Mouse (Mus musculus): Measurements from ENCODE around the gene Colq. TPM values are rescaled to one million over a fixed set of nuclear protein-coding genes. Genes with fewer than 3 reads are reported as not detected.

Gene Colq
- polyA plus RNA-seq, 1 experiment from 2014 or later: 1.9 TPM

- Histone ChIP-seq H3K4me3 (no peak overlapping the region), H3K36me3 (no peaks in the 10 kb centered on the region), H3K9ac (no peak overlapping the region), H3K4me1 (peaks cover 7% of the 10 kb centered on the region), H3K4me2 (no peak overlapping the region), H3K27me3 (no peaks in the 10 kb centered on the region), H3K9me3 (no peaks in the 10 kb centered on the region), H3K27ac (no peak overlapping the region)
- 87% methylated on average over 2 of the region's 2 CpGs for WGBS
- no peak for ATAC-seq (ENCODE audit: borderline replicate concordance, extremely low read depth, low FRiP score, low TSS enrichment)
Observed at GRCm38 (mm10) chr14:31515895-31516294, 75.2 kb downstream of the Colq start.

- WGBS: 84% methylated on average over 3 of the region's 3 CpGs
- H3K9ac ChIP-seq: no peak overlapping the region
- peaks cover 42% of the 10 kb centered on the region for H3K36me3 ChIP-seq
- ATAC-seq (ENCODE audit: borderline replicate concordance, extremely low read depth, low FRiP score, low TSS enrichment): no peak
- no peak overlapping the region for H3K4me3 ChIP-seq
- H3K4me2 ChIP-seq: no peak overlapping the region
- no peaks in the 10 kb centered on the region for H3K4me1 ChIP-seq
- H3K9me3 ChIP-seq: no peaks in the 10 kb centered on the region
- no peak overlapping the region for H3K27ac ChIP-seq
- no peaks in the 10 kb centered on the region for H3K27me3 ChIP-seq
Observed at GRCm38 (mm10) chr14:31510322-31510721, 80.8 kb downstream of the Colq start.

GRCm38 (mm10) chr14:31509911-31510310 lies 81.2 kb downstream of the Colq start:
- no peak overlapping the region for H3K9ac ChIP-seq
- ATAC-seq (ENCODE audit: borderline replicate concordance, extremely low read depth, low FRiP score, low TSS enrichment): no peak
- WGBS: 94% methylated on average over 2 of the region's 2 CpGs
- H3K27me3 ChIP-seq: no peaks in the 10 kb centered on the region
- H3K4me3 ChIP-seq: no peak overlapping the region
- H3K36me3 ChIP-seq: peaks cover 46% of the 10 kb centered on the region
- H3K27ac ChIP-seq: no peak overlapping the region
- no peaks in the 10 kb centered on the region for H3K4me1 ChIP-seq
- H3K9me3 ChIP-seq: no peaks in the 10 kb centered on the region
- H3K4me2 ChIP-seq: no peak overlapping the region

GRCm38 (mm10) chr14:31506456-31506855 lies 84.7 kb downstream of the Colq start:
- no peak for ATAC-seq (ENCODE audit: borderline replicate concordance, extremely low read depth, low FRiP score, low TSS enrichment)
- Histone ChIP-seq H3K9me3 (no peaks in the 10 kb centered on the region), H3K9ac (no peak overlapping the region), H3K4me3 (no peak overlapping the region), H3K27me3 (no peaks in the 10 kb centered on the region), H3K4me1 (no peaks in the 10 kb centered on the region), H3K36me3 (peaks cover 80% of the 10 kb centered on the region), H3K4me2 (no peak overlapping the region), H3K27ac (no peak overlapping the region)
- WGBS: 94% methylated on average over 6 of the region's 6 CpGs

- Histone ChIP-seq H3K9me3 (no peaks in the 10 kb centered on the region), H3K4me1 (no peaks in the 10 kb centered on the region), H3K4me3 (no peak overlapping the region), H3K27ac (no peak overlapping the region), H3K27me3 (no peaks in the 10 kb centered on the region), H3K4me2 (no peak overlapping the region), H3K36me3 (peaks cover 84% of the 10 kb centered on the region), H3K9ac (no peak overlapping the region)
- ATAC-seq (ENCODE audit: borderline replicate concordance, extremely low read depth, low FRiP score, low TSS enrichment): no peak
- 91% methylated on average over 13 of the region's 13 CpGs for whole genome bisulfite sequencing
Observed at GRCm38 (mm10) chr14:31503406-31503805, 87.7 kb downstream of the Colq start.

- Histone ChIP-seq H3K9ac (no peak overlapping the region), H3K36me3 (peaks cover 54% of the 10 kb centered on the region), H3K4me1 (peaks cover 13% of the 10 kb centered on the region), H3K27me3 (no peaks in the 10 kb centered on the region), H3K27ac (no peak overlapping the region), H3K4me3 (no peak overlapping the region), H3K9me3 (no peaks in the 10 kb centered on the region), H3K4me2 (no peak overlapping the region)
- ATAC-seq (ENCODE audit: borderline replicate concordance, extremely low read depth, low FRiP score, low TSS enrichment): no peak
- 79% methylated on average over 1 of the region's 1 CpGs for WGBS
Observed at GRCm38 (mm10) chr14:31499526-31499925, 91.6 kb downstream of the Colq start.

GRCm38 (mm10) chr14:31496241-31496646 lies 94.9 kb downstream of the Colq start:
- no peaks in the 10 kb centered on the region for H3K9me3 ChIP-seq
- H3K36me3 ChIP-seq: peaks cover 31% of the 10 kb centered on the region
- peak overlapping the region; percentile 79 for H3K4me2 ChIP-seq
- H3K9ac ChIP-seq: peak overlapping the region; percentile 92; the same call in 1 of the 2 replicates
- no peak overlapping the region for H3K27ac ChIP-seq
- H3K27me3 ChIP-seq: no peaks in the 10 kb centered on the region
- peak overlapping the region; percentile 72 for H3K4me3 ChIP-seq
- H3K4me1 ChIP-seq: peaks cover 22% of the 10 kb centered on the region
- no peak for ATAC-seq (ENCODE audit: borderline replicate concordance, extremely low read depth, low FRiP score, low TSS enrichment)
- WGBS: 28% methylated on average over 7 of the region's 7 CpGs

- peak overlapping the region; percentile 79 for H3K4me2 ChIP-seq
- no peaks in the 10 kb centered on the region for H3K9me3 ChIP-seq
- peak overlapping the region; percentile 72 for H3K4me3 ChIP-seq
- peaks cover 22% of the 10 kb centered on the region for H3K4me1 ChIP-seq
- H3K36me3 ChIP-seq: peaks cover 28% of the 10 kb centered on the region
- H3K27me3 ChIP-seq: no peaks in the 10 kb centered on the region
- ATAC-seq (ENCODE audit: borderline replicate concordance, extremely low read depth, low FRiP score, low TSS enrichment): no peak
- peak overlapping the region; percentile 88 for H3K27ac ChIP-seq
- H3K9ac ChIP-seq: peak overlapping the region; percentile 92
- WGBS: 4% methylated on average over 8 of the region's 8 CpGs
Observed at GRCm38 (mm10) chr14:31495538-31495937, 95.6 kb downstream of the Colq start.

- H3K4me3 ChIP-seq: peak within 1 kb of the TSS; percentile 72
- H3K27ac ChIP-seq: peak within 1 kb of the TSS; percentile 88
- peaks cover 26% of the 10 kb centered on the region for H3K36me3 ChIP-seq
- H3K9ac ChIP-seq: peak within 1 kb of the TSS; percentile 92
- WGBS: under 1% methylated on average over 49 of the region's 49 CpGs
- H3K4me2 ChIP-seq: peak within 1 kb of the TSS; percentile 79
- peak; percentile 94 for ATAC-seq (ENCODE audit: borderline replicate concordance, extremely low read depth, low FRiP score, low TSS enrichment)
- H3K27me3 ChIP-seq: no peaks in the 10 kb centered on the region
- H3K4me1 ChIP-seq: peaks cover 22% of the 10 kb centered on the region
- no peaks in the 10 kb centered on the region for H3K9me3 ChIP-seq
Observed at GRCm38 (mm10) chr14:31494975-31495455, 96.1 kb downstream of the Colq start, which contains the start of gene Mettl6. Gene Mettl6, minus strand, starts transcription at chr14:31495040.

- Histone ChIP-seq H3K27me3 (no peaks in the 10 kb centered on the region), H3K9me3 (no peaks in the 10 kb centered on the region), H3K4me3 (peak within 1 kb of the TSS; percentile 72), H3K9ac (peak within 1 kb of the TSS; percentile 92), H3K4me1 (peaks cover 22% of the 10 kb centered on the region), H3K27ac (peak within 1 kb of the TSS; percentile 88), H3K4me2 (peak within 1 kb of the TSS; percentile 79), H3K36me3 (peaks cover 23% of the 10 kb centered on the region)
- peak; percentile 58 for ATAC-seq (ENCODE audit: borderline replicate concordance, extremely low read depth, low FRiP score, low TSS enrichment)
- WGBS: under 1% methylated on average over 37 of the region's 37 CpGs
Observed at GRCm38 (mm10) chr14:31494349-31494974, 96.7 kb downstream of the Colq start, which contains the start of gene Eaf1. Gene Eaf1, plus strand, starts transcription at chr14:31494399.

GRCm38 (mm10) chr14:31493901-31494300 lies 97.2 kb downstream of the Colq start:
- Histone ChIP-seq H3K9ac (peak overlapping the region; percentile 92), H3K4me3 (peak overlapping the region; percentile 72), H3K4me2 (peak overlapping the region; percentile 79), H3K27me3 (no peaks in the 10 kb centered on the region), H3K9me3 (no peaks in the 10 kb centered on the region), H3K4me1 (peaks cover 22% of the 10 kb centered on the region), H3K27ac (no peak overlapping the region), H3K36me3 (peaks cover 23% of the 10 kb centered on the region)
- 27% methylated on average over 9 of the region's 9 CpGs for WGBS
- ATAC-seq (ENCODE audit: borderline replicate concordance, extremely low read depth, low FRiP score, low TSS enrichment): no peak

GRCm38 (mm10) chr14:31488055-31488454 lies 103.1 kb downstream of the Colq start:
- Histone ChIP-seq H3K4me3 (no peak overlapping the region), H3K4me2 (no peak overlapping the region), H3K9ac (no peak overlapping the region), H3K9me3 (no peaks in the 10 kb centered on the region), H3K27me3 (no peaks in the 10 kb centered on the region), H3K27ac (no peak overlapping the region), H3K4me1 (no peaks in the 10 kb centered on the region), H3K36me3 (peaks cover 68% of the 10 kb centered on the region)
- 90% methylated on average over 6 of the region's 6 CpGs for WGBS
- ATAC-seq (ENCODE audit: borderline replicate concordance, extremely low read depth, low FRiP score, low TSS enrichment): no peak

Measured in lung, embryonic 15.5 days (tissue).